Mouse (Mus musculus) v-Abl transformed pro-B cells (cell line): ENCODE results near the gene BC030499.

Source experiments
- in situ Hi-C, 2 experiments: fragments of 400-800 bp; cut with MboI; formaldehyde crosslinking; loops; one replicate each; pipeline ENCODE4 v1.15.1; 2025; ENCODE audit not compliant: unreplicated experiment in 2 of 2

Gene BC030499

DNA sequence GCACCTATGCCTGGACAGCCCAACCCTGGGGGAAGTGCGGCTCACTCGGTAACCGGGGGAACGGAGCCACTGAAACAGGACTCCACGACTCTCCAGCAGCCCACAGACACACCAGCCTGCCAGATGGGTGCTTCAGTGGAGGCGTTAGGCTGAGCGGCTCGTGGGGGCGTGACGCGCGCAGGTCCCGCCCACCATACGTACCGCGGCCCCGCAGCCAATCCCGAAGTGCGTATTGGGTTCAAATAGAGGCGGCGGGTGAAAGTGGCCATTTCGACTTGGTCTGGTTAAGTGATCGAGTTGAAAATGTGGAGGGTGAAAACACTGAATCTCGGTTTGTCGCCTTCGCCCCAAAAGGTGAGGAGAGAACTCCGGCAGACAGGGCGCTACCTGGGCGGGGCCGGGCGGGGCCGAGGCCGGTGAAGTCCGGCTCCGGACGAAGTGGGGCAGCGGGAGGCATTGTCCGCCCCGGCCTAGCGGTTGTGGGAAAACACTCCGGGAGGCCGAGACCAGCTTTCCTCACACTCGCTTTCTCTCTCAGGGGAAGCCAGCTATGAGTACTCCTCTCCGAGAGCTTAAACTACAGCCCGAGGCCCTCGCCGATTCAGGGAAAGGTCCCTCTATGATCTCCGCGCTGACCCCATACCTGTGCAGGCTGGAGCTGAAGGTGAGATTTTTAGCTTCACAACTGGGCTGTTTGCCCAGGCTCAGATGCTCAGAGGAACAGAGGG, 10.9 kb downstream of the BC030499 start, which contains the start of gene Spag5:
Spag5 (plus strand) TSS at position 173 of the 728 bp plus-strand sequence.
- in situ Hi-C loops, result no loop called here

GRCm38 (mm10) chr11:78305272-78305671, 14.6 kb downstream of the BC030499 start:
- in situ Hi-C loops, result no loop called here

- in situ Hi-C loops, result no loop called here
Observed at GRCm38 (mm10) chr11:78310861-78311511, 20.3 kb downstream of the BC030499 start.

DNA sequence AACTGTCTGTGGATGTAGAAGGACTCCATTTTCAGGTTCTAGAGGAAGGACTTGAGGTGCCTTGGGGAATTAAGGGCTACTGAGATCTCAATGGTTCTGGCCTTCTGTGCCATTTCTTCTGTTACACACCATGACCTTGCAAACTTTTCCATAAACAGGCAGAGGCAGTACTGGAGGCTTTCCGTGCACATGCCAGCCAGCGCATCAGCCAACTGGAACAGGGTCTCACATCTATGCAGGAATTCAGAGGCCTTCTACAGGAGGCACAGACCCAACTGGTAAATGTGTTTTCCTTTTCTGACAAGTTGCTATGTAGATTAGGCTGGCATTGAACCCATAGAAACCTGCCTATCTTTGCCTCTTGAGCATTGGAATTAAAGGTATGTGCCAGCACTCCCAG, 23.0 kb downstream of the BC030499 start:
- in situ Hi-C loops, result no loop called here

DNA sequence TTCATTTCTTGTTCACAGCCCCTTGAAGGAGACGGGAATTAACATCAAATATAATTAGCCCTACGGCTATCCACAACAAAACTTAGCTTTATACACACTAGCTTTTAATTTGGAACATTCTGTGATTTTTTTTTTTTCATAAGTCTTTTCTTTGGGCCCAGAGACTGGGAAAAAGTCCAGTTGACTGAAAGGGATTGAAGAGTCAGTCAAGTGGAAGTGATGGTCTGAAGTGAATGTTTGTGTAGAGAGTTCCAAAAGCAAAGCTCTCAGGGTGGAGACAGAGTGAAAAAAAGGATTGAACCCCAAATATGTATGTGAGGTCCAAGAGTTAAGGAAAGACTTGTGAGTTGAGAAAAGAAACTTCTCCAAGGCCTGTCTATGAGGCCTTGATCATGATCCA, 27.8 kb downstream of the BC030499 start:
- in situ Hi-C loops, result no loop called here

DNA sequence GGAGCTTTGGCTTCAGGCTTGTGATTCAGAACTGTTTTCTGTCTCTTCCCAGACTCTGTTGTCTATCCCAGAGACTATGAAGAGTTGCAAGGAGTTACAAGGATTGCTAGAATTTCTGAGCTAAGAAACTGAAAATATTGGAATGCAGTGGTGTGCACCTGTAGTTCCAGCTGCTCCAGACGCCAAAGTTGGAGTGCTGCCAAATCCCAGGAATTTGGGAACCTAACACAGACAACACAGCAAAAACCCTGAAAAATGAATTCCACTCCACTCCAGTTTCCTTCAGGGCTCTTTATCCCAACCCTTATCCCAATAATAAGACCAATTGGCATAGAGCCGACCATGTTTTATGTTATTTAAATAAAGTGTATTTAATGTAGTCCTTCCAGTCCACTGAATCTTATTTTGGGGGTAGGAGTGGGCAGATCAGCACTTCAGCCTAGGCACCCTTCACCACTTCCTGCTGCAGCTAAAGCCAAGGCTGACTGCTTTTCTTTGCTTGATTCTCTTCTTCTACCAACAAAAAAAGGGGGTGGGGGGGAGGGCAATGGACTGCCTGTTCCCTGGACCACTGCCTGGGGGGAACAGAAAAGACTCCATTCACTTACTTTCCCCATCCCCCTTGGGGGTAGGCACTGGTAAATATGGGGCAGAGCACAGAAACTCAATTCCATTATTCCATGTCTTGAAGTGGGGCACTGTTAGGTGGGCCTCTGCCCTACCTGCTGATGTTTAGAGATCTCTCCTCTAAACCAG, 31.6 kb downstream of the BC030499 start:
- in situ Hi-C loops, result loop anchor here in 1 of 2 experiments (10.0 kb wide), 1 partner anchor 47 kb away; no protein-coding TSS in a partner anchor

DNA sequence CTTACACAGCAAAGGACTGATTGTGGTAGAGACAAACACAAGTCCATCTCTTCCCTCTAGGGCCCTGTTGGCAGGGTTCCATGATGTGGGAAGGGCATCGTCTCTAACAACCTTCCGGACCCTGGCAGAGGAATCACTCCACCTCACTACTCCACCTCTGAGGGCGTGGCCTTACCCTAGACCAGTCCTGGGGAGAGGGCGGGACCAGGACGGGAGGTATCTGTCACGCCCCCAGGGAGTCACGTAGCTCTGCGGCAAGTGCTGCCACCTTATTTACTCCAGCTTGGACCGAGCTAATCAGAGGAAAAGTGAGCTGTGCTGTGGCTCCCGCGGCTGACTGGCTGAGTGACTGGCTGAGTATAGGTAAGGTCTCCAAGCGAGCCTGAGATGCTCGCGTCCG, 32.2 kb downstream of the BC030499 start, which contains the start of gene Aldoc:
Aldoc (plus strand) TSS at position 109 of the 400 bp plus-strand sequence.
- in situ Hi-C loops, result loop anchor here in 1 of 2 experiments (10.0 kb wide), 1 partner anchor 48 kb away; no protein-coding TSS in a partner anchor

- in situ Hi-C loops, result loop anchor here in 1 of 2 experiments (10.0 kb wide), 1 partner anchor 49 kb away; no protein-coding TSS in a partner anchor
Observed at GRCm38 (mm10) chr11:78324000-78324785, 33.6 kb downstream of the BC030499 start.

DNA sequence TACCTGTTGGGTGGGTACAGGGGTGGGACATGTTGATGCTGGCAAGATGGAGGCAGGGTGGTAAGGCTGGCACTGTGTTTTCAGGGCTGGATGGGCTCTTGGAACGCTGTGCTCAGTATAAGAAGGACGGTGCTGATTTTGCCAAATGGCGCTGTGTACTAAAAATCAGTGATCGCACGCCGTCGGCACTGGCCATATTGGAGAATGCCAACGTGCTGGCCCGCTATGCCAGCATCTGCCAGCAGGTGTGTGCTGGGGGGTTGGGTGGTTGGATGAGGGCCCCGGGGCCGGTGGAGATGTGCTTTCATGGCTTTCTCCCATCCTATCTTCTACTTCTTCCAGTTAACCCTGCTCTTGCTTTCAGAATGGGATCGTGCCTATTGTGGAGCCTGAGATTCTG, 34.3 kb downstream of the BC030499 start:
- in situ Hi-C loops, result loop anchor here (5.0 to 10.0 kb wide), 2 partner anchors 50 to 63 kb away; partner anchors contain the start of gene 2610507B11Rik (in 1 of the 2)

- in situ Hi-C loops, result loop anchor here (5.0 to 10.0 kb wide), 2 partner anchors 52 to 65 kb away; partner anchors contain the start of gene 2610507B11Rik (in 1 of the 2)
Observed at GRCm38 (mm10) chr11:78327215-78327614, 36.6 kb downstream of the BC030499 start.

DNA sequence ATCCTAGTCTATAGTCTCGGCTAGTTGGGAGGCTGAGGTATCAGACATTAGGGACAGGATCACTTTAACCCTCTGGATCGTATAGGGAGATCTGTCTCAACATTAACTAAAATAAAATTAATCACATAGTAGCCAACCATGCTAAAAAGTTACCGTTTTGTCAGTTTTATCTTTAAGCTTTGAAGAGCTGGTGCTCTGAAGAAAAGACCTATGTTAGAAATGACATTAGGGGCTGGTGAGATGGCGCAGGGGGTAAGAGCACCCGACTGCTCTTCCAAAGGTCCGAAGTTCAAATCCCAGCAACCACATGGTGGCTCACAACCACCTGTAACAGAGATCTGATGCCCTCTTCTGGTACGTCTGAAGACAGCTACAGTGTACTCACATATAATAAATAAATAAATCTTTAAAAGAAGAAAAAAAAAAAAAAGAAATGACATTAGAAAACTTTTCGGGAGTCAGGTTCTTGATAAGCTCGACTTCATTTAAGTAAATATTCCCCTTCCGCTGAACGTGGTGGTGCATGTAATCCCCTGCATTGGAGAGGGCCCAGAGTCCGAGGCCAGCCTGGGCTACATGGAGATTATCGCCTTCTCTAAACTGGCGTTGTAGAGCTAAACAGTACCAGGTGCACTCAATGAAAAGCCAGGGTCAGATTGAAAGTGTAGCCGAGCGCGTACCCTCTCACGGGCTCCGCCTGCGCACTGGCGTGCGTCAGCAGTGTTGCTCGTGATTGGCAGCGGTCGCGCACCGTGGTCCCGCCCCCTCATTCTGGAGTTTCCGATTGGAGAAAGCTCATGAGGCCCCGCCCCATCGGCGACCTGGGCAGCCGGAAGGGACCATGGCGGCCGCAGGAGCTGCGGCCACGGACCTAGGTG, 37.2 kb downstream of the BC030499 start, which contains the start of gene Pigs:
Pigs (plus strand) TSS at position 782 of the 878 bp plus-strand sequence.
- in situ Hi-C loops, result loop anchor here (5.0 to 10.0 kb wide), 2 partner anchors 53 to 66 kb away; partner anchors contain the start of gene 2610507B11Rik (in 1 of the 2)

DNA sequence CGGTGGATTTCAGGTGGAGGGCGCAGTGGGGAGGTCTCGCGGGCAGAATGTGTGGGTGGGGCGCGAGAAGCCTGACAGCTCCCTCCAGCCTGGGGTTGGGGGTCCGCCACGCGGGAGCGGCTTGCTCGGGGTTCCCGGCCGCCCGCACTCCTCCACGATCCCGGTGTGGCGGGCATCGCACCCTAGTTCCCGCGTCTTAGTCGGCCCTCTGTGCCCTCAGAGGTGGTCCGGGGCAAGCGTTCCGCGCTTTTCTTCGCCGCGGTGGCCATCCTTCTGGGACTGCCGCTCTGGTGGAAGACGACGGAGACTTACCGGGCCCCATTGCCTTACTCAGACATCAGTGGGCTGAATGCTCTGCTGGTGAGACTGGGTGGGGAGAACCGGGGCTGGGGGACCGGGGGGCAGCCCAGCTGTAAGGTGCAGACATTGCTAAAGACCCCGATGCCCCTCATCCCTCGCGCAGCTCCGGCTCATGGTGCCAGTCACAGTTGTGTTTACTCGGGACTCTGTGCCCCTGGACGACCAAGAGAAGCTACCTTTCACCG, 37.9 kb downstream of the BC030499 start:
- in situ Hi-C loops, result loop anchor here (5.0 to 10.0 kb wide), 2 partner anchors 54 to 66 kb away; partner anchors contain the start of gene 2610507B11Rik (in 1 of the 2)

- in situ Hi-C loops, result no loop called here
Observed at GRCm38 (mm10) chr11:78332676-78333075, 42.0 kb downstream of the BC030499 start.

DNA sequence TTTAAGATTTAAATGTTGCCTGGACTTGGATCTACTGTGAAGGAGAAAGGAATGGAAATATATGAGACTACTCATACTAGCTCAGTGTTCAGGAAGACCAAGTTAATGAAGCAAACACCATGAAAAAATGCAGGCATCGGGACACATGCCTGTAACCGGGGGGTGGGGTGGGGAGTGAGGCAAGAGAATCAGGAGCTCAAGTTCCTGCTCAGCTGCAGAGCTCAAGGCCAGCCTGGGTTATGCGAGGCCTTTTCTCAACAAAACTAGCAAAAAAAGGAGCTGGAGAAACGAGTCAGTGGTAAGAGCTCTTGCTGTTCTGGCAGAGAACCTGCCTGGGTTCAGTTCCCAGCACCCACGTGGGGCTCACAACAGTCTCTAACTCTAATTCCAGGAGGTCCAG, 43.4 kb downstream of the BC030499 start:
- in situ Hi-C loops, result no loop called here

- in situ Hi-C loops, result no loop called here
Observed at GRCm38 (mm10) chr11:78337040-78337439, 46.4 kb downstream of the BC030499 start.

DNA sequence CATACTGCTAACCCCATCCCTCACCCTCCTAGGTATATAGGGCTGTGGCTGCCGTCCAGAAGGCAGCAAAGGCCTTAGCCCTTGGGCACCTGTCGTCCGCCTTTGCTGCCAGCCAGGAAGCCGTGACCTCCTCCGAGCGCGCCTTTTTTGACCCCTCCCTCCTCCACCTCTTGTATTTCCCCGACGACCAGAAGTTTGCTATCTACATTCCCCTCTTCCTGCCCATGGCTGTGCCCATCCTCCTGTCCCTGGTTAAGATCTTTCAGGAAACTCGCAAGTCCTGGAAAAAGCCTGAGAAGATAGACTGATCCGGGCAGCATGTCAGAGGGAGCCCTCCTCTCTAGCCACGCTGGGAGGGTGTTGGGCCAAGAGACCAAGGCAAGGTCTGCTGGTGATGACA, 51.1 kb downstream of the BC030499 start:
- in situ Hi-C loops, result no loop called here

- in situ Hi-C loops, result no loop called here
Observed at GRCm38 (mm10) chr11:78343381-78344327, 53.0 kb downstream of the BC030499 start, which contains the start of gene Unc119. Gene Unc119 (plus strand): TSS chr11:78343482.
